ENCODE assay signal across 8 mouse cellular contexts in genomic region chr13:62760432-62761415, GRCm38 (mm10). TPM values are rescaled to one million over a fixed set of nuclear protein-coding genes. Genes with fewer than 3 reads are reported as not detected.
DNase-seq lines count a peak whose midpoint lies in the region; ATAC-seq lines count a peak whose summit lies in the region.
"Not testable (repeated sequence)": the region's sequence is repeated elsewhere in the genome, so short reads cannot be mapped to it uniquely, and the experiment has no call there.

Gene Platr25 (minus strand): TSS chr13:62760709.

- peak within 1 kb of the TSS; percentile 57 for H3K4me2 ChIP-seq in hindbrain, embryonic 16.5 days (ENCODE audit: low read length)

- peak within 1 kb of the TSS; percentile 52 for H3K4me3 ChIP-seq in hindbrain, embryonic 16.5 days (ENCODE audit: low read length)

- WGBS in hindbrain, embryonic 16.5 days, result 10% methylated on average over 20 of the region's 20 CpGs

- H3K9ac ChIP-seq in hindbrain, embryonic 16.5 days (ENCODE audit: low read depth, low read length), result peak within 1 kb of the TSS; percentile 62; the same call in 1 of the 2 replicates

- H3K27ac ChIP-seq in hindbrain, embryonic 16.5 days (ENCODE audit: low read depth, low read length), result not testable (repeated sequence)

- H3K4me1 ChIP-seq in hindbrain, embryonic 16.5 days (ENCODE audit: control insufficient read depth, insufficient read depth, low read depth, low read length), result not testable (repeated sequence)

- DNase-seq in ZHBTc4 (ENCODE audit: low read depth, low spot score), result peak; percentile 88
- DNase-seq in gastrocnemius, adult 18-20 months (ENCODE audit: low spot score), result peak; percentile 40
- peak; percentile 28 to 35 for DNase-seq in layer of hippocampus, postnatal 36 days
- peak; percentile 56 for DNase-seq in lung, postnatal 14 days
- peak; percentile 49 for DNase-seq in ovary, postnatal 36 days (ENCODE audit: low spot score)
- DNase-seq in thymus, postnatal 25 days, result peak; percentile 74

- H3K27me3 ChIP-seq in hindbrain, embryonic 16.5 days (replicated peaks; ENCODE audit: control insufficient read depth, insufficient read depth, low read length), result not testable (repeated sequence)

- H3K9me3 ChIP-seq in hindbrain, embryonic 16.5 days (ENCODE audit: control insufficient read depth, low read length), result not testable (repeated sequence)

- peak; percentile 98 for ATAC-seq in common myeloid progenitor, adult 5-6 weeks (replicated peaks; ENCODE audit: low read depth, poor library complexity, severe bottlenecking)
- peak; percentile 98 for ATAC-seq in hindbrain, embryonic 16.5 days

- H3K36me3 ChIP-seq in hindbrain, embryonic 16.5 days (ENCODE audit: control insufficient read depth, insufficient read depth, low read length), result not testable (repeated sequence)

RNA-seq across cellular contexts. Expression of gene Platr25, which starts in this region (rescaled TPM):
- 44.7 and 62.6 TPM in 2 replicates for total RNA-seq in common myeloid progenitor, adult 5-6 weeks (2017)
- 1 to 10 TPM; 1.2 to 1.4 TPM for total RNA-seq in gastrocnemius, adult 18-20 months (2021)
- polyA plus RNA-seq in hindbrain, embryonic 16.5 days (2015; fragmentation: Nextera tagmentation; extraction: Ambion mirVana), result 29.9 and 31.2 TPM in 2 replicates
- 10 to 100 TPM; 10.7 to 11.5 TPM for total RNA-seq in layer of hippocampus, postnatal 36 days (2021)

Comparison
In these comparisons a context has a peak if more than half of its experiments do, and no peak if none do; other contexts are left out.
1. RNA of gene Platr25 (total RNA-seq): 44.7 to 62.6 TPM in common myeloid progenitor, adult 5-6 weeks and 10.7 to 11.5 TPM in layer of hippocampus, postnatal 36 days; 1.2 to 1.4 TPM in gastrocnemius, adult 18-20 months; every median in the first group is over 4 times any median in the second.
2. DNase-seq: peak in every context shown above with its lines; median percentile 88 in ZHBTc4; 74 in thymus, postnatal 25 days; 56 in lung, postnatal 14 days; 49 in ovary, postnatal 36 days; 40 in gastrocnemius, adult 18-20 months; 32 in layer of hippocampus, postnatal 36 days.